Mouse (Mus musculus): ENCODE results near the gene Spc24.

DNA sequence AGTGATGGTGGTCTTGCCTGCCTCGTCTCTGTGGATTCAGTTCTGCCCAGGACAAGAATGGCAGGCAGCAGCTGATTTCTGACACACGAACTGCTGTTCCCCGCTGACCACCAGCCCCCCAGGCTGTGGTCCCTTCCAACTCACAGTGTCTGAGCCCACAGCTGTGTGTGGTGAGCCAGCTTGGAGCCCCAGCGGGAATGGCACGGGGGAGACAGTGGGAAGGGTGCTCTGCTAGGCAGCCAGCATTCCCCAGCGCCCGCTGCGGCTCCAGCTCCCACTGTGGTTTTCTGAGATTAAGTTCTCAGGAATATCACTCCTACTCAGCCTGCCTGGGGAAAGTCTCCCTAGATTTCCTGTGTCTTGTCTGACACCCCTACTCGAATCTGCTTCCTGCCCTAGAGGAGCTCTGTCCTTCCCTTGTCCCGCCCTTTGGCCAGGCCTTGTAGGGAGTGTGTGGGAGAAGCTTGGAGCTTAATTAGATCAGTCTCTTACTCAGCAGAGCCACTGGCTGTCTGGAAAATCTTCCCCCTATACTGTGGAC lies 7.8 kb downstream of the Spc24 start:
- TF ChIP-seq POLR2A (IDR thresholded peaks at IDR 0.05; ENCODE audit: borderline replicate concordance, control insufficient read depth, low read depth, low read length) = no peak
- TF ChIP-seq CTCF (IDR thresholded peaks at IDR 0.05; ENCODE audit: control insufficient read depth, insufficient read depth, low read length) = no peak

Data from bone marrow, adult 2 months (tissue).